Mouse (Mus musculus) cortical plate, adult 2 months (tissue): ENCODE results near the gene Itga8.

Experiments
- CTCF ChIP-seq: fragments of 200-500 bp; IDR thresholded peaks from 2 replicates; pipeline ENCODE4 v1.5.1; 2011; ENCODE audit warnings: mild to moderate bottlenecking, control low read depth, low read length; ENCODE audit not compliant: insufficient read depth; ENCODE audit errors: extremely low read depth
- POLR2A ChIP-seq: fragments of 200-500 bp; IDR thresholded peaks from 2 replicates; pipeline ENCODE4 v1.6.1; 2011; ENCODE audit warnings: mild to moderate bottlenecking, low read length, control low read depth; ENCODE audit not compliant: insufficient read depth; ENCODE audit errors: extremely low read depth

GRCm38 (mm10) chr2:12108306-12108705 lies 193.4 kb downstream of the Itga8 start:
- TF ChIP-seq CTCF (no peak), POLR2A (no peak)
